Mouse (Mus musculus) stomach, postnatal 0 days (tissue): Measurements from ENCODE around the gene Olfr616.

ENCODE experiments used
- CTCF ChIP-seq: IDR thresholded peaks from 2 replicates; pipeline ENCODE4 v1.5.1; 2016; ENCODE audit warnings: antibody characterized with exemption, low read depth, mild to moderate bottlenecking, moderate library complexity
- EP300 ChIP-seq: optimal IDR thresholded peaks from 2 replicates; pipeline ENCODE3; 2016; ENCODE audit warnings: antibody characterized with exemption

GRCm38 (mm10) chr7:103572761-103573160, 3.8 kb upstream of the Olfr616 start, which contains the start of gene Olfr617:
- TF ChIP-seq CTCF (no peak), EP300 (no peak)
